Mouse (Mus musculus) hindbrain, embryonic 12.5 days (tissue): ENCODE measurements around the gene Ube3c. TPM values are rescaled to one million over a fixed set of nuclear protein-coding genes. Genes with fewer than 3 reads are reported as not detected.

Experiments
- ATAC-seq: fragments of 200-750 bp; cut with Nextera tagmentation; 2 replicates; pipeline ENCODE4 v1.8.0; 2017; ENCODE audit warnings: moderate TSS enrichment; ENCODE audit not compliant: low FRiP score
- H3K27ac ChIP-seq: fragments of 300-500 bp; sonication (generic); 2 replicates; pipeline ENCODE4 v1.5.1; 2016; ENCODE audit warnings: mild to moderate bottlenecking
- H3K27me3 ChIP-seq: fragments of 300-500 bp; sonication (generic); 2 replicates; pipeline ENCODE4 v1.6.1; 2016; ENCODE audit warnings: mild to moderate bottlenecking
- H3K36me3 ChIP-seq: fragments of 300-500 bp; sonication (generic); 2 replicates; pipeline ENCODE4 v1.6.1; 2016; ENCODE audit warnings: mild to moderate bottlenecking
- H3K4me1 ChIP-seq: fragments of 300-500 bp; sonication (generic); 2 replicates; pipeline ENCODE4 v1.6.1; 2016
- H3K4me2 ChIP-seq: fragments of 300-500 bp; sonication (generic); replicated peaks from 2 replicates; pipeline ENCODE4 v1.6.1; 2016; ENCODE audit warnings: mild to moderate bottlenecking
- H3K4me3 ChIP-seq: fragments of 300-500 bp; sonication (generic); 2 replicates; pipeline ENCODE4 v1.5.1; 2016; ENCODE audit warnings: mild to moderate bottlenecking
- H3K9ac ChIP-seq: fragments of 300-500 bp; sonication (generic); 2 replicates; pipeline ENCODE4 v1.6.1; 2016; ENCODE audit warnings: mild to moderate bottlenecking, moderate library complexity
- H3K9me3 ChIP-seq: fragments of 300-500 bp; sonication (generic); replicated peaks from 2 replicates; pipeline ENCODE4 v1.6.1; 2016; ENCODE audit warnings: mild to moderate bottlenecking
- WGBS: fragments of 180-500 bp; shearing (Covaris S2); methylation state at CpG from one replicate; pipeline ENCODE4 v1.1.7; 2016; 5-methylcytosine and 5-hydroxymethylcytosine counted together
- polyA plus RNA-seq: library from polyadenylated mRNA; unstranded; fragments of >200 nt; fragmentation: Nextera tagmentation; extraction: Ambion mirVana; gene quantifications from 2 replicates; pipeline ENCODE4 v1.2.1, GENCODE M21; 2016

Ube3c gene
- polyA plus RNA-seq, 1 experiment from 2014 or later = 47.5 TPM

- H3K27me3 ChIP-seq = no peaks in the 10 kb centered on the region
- H3K27ac ChIP-seq = no peak overlapping the region
- 66% methylated on average over 7 of the region's 7 CpGs for WGBS
- no peaks in the 10 kb centered on the region for H3K9me3 ChIP-seq
- no peaks in the 10 kb centered on the region for H3K4me1 ChIP-seq
- no peak overlapping the region for H3K4me2 ChIP-seq
- no peak for ATAC-seq
- no peak overlapping the region for H3K9ac ChIP-seq
- H3K36me3 ChIP-seq = no peaks in the 10 kb centered on the region
- no peak overlapping the region for H3K4me3 ChIP-seq
These were observed 119.3 kb downstream of the Ube3c start for GRCm38 (mm10) chr5:29688352-29688751.

GRCm38 (mm10) chr5:29698493-29698892, 129.5 kb downstream of the Ube3c start:
- ATAC-seq = no peak
- H3K27ac ChIP-seq = no peak overlapping the region
- no peaks in the 10 kb centered on the region for H3K4me1 ChIP-seq
- H3K36me3 ChIP-seq = no peaks in the 10 kb centered on the region
- no peak overlapping the region for H3K9ac ChIP-seq
- no peaks in the 10 kb centered on the region for H3K27me3 ChIP-seq
- H3K9me3 ChIP-seq = no peaks in the 10 kb centered on the region
- no peak overlapping the region for H3K4me3 ChIP-seq
- H3K4me2 ChIP-seq = no peak overlapping the region
- WGBS = 86% methylated on average over 4 of the region's 4 CpGs

DNA sequence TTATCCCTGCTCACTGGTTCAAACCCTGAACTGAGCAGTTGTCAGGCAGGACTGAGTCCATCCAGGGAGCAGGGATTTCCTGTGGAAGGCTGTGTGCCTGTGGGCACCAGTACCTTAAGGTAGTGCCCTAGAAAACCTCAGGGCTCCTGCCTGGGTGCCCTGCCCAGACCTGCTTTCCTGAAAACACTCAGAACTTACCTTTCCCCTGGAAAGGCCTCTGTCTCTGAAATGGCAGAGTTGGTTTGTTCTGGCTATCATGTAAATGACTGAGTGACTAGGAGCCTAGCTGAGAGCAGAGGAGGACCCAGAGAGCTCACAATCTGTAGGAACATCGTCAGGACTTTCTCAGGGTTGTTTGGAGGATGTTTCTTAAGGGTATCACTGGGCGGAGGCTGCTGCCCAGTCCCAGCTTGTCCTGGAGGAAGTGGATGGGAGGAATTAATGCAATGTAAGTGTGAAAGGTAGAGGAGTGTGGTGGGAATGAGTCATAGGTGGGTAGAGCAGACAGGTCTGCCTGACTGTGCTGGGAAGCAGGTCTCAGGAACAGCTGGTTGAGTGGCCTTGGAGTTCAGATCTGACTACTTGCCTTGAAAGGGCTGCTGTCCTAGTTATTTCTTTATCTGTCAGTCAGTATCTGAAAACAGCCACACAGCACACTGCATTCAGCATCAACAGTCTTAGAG, 130.6 kb downstream of the Ube3c start:
- Histone ChIP-seq H3K4me1 (no peaks in the 10 kb centered on the region), H3K36me3 (no peaks in the 10 kb centered on the region), H3K4me3 (no peak overlapping the region), H3K4me2 (no peak overlapping the region), H3K9ac (no peak overlapping the region), H3K9me3 (no peaks in the 10 kb centered on the region), H3K27me3 (no peaks in the 10 kb centered on the region), H3K27ac (no peak overlapping the region)
- WGBS = 90% methylated on average over 2 of the region's 2 CpGs
- ATAC-seq = no peak

GRCm38 (mm10) chr5:29707241-29707640, 138.2 kb downstream of the Ube3c start:
- Histone ChIP-seq H3K4me1 (no peaks in the 10 kb centered on the region), H3K9me3 (no peaks in the 10 kb centered on the region), H3K9ac (no peak overlapping the region), H3K36me3 (no peaks in the 10 kb centered on the region), H3K4me3 (no peak overlapping the region), H3K4me2 (no peak overlapping the region), H3K27ac (no peak overlapping the region), H3K27me3 (no peaks in the 10 kb centered on the region)
- no peak for ATAC-seq
- 91% methylated on average over 4 of the region's 4 CpGs for WGBS

GRCm38 (mm10) chr5:29708258-29708657, 139.2 kb downstream of the Ube3c start:
- no peaks in the 10 kb centered on the region for H3K4me1 ChIP-seq
- no peak for ATAC-seq
- H3K27me3 ChIP-seq = no peaks in the 10 kb centered on the region
- no peak overlapping the region for H3K27ac ChIP-seq
- no peak overlapping the region for H3K9ac ChIP-seq
- H3K9me3 ChIP-seq = no peaks in the 10 kb centered on the region
- WGBS = 28% methylated on average over 5 of the region's 5 CpGs
- no peak overlapping the region for H3K4me2 ChIP-seq
- H3K4me3 ChIP-seq = no peak overlapping the region
- no peaks in the 10 kb centered on the region for H3K36me3 ChIP-seq

DNA sequence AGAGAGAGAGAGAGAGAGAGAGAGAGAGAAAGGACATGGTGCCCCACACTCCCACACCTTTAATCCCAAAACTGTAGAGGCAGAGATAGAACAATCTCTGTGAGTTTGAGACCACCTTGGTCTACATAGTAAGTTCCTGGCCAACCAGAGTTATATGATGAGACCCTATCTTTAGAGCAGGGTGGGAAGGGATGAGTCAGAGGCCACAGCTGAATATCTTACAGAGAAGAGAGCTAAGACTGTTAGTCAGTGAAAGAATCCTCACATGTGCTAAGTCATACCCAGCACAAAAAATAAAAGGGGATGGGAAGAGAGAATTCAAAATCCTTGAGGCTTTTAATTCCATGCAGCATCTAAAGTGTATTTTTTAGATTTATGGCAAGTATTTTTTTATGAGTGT, 142.6 kb downstream of the Ube3c start:
- H3K4me3 ChIP-seq = no peak overlapping the region
- no peak overlapping the region for H3K27ac ChIP-seq
- no peak overlapping the region for H3K9ac ChIP-seq
- H3K4me2 ChIP-seq = no peak overlapping the region
- H3K4me1 ChIP-seq = no peaks in the 10 kb centered on the region
- no peak for ATAC-seq
- no peaks in the 10 kb centered on the region for H3K9me3 ChIP-seq
- H3K27me3 ChIP-seq = no peaks in the 10 kb centered on the region
- H3K36me3 ChIP-seq = no peaks in the 10 kb centered on the region

DNA sequence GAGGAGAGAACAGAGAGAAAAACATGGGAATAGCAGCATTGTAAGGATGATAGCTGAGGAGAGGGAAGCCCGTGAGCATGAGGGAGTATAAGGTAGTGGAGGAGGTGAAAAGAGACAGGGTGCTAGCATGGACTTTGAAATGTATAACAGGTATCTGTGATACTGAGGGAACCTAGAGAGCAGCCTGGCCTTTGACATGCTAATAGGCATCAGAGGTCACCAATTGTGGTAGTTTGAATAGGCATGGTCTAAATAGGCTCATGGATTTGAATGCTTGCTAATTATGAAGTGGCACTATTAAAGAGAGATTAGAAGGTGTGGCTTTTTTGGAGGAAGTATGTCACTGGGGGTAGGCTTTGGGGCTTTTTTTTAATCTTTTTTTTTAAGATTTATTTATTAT, 143.9 kb downstream of the Ube3c start:
- no peaks in the 10 kb centered on the region for H3K27me3 ChIP-seq
- no peak overlapping the region for H3K9ac ChIP-seq
- no peaks in the 10 kb centered on the region for H3K9me3 ChIP-seq
- H3K4me1 ChIP-seq = no peaks in the 10 kb centered on the region
- no peak overlapping the region for H3K4me2 ChIP-seq
- no peaks in the 10 kb centered on the region for H3K36me3 ChIP-seq
- no peak for ATAC-seq
- no peak overlapping the region for H3K4me3 ChIP-seq
- 53% methylated on average over 1 of the region's 1 CpGs for WGBS
- H3K27ac ChIP-seq = no peak overlapping the region

GRCm38 (mm10) chr5:29721159-29721558, 152.1 kb downstream of the Ube3c start:
- Histone ChIP-seq H3K4me3 (no peak overlapping the region), H3K36me3 (no peaks in the 10 kb centered on the region), H3K9ac (no peak overlapping the region), H3K4me1 (no peaks in the 10 kb centered on the region), H3K9me3 (no peaks in the 10 kb centered on the region), H3K4me2 (no peak overlapping the region), H3K27ac (no peak overlapping the region), H3K27me3 (no peaks in the 10 kb centered on the region)
- no peak for ATAC-seq
- 15% methylated on average over 1 of the region's 1 CpGs for WGBS

DNA sequence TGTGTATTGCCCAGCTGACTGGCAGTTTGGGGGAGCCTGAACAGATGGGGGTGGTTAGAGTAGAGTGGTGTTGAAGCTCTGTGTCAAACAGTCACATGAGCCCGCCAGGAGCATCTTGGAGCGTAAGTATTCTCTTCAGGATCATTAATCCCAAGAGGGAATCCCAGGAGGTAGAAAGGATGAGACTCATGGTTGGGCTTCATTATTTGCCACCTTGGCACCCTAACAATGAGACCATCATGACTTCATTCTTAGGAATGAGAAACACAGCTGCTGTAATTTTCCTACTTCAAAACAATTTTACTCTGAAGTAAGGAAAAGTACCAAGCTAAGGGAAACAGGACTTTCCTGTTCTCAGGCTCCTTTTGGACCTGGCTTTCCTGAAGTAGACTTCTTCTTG, 156.3 kb downstream of the Ube3c start:
- Histone ChIP-seq H3K4me1 (no peaks in the 10 kb centered on the region), H3K36me3 (no peaks in the 10 kb centered on the region), H3K9me3 (no peaks in the 10 kb centered on the region), H3K4me3 (no peak overlapping the region), H3K27me3 (no peaks in the 10 kb centered on the region), H3K4me2 (no peak overlapping the region), H3K27ac (no peak overlapping the region), H3K9ac (no peak overlapping the region)
- ATAC-seq = no peak
- 89% methylated on average over 2 of the region's 2 CpGs for WGBS

Other genes with a start within 250 kb of the Ube3c start
- 17.6 and 17.9 TPM in 2 replicates for gene Lmbr1, start 190.9 kb upstream of the Ube3c start, polyA plus RNA-seq
- gene Nom1, start 134.6 kb upstream of the Ube3c start, polyA plus RNA-seq = 23.5 and 24.4 TPM in 2 replicates
- gene Mnx1, start 90.8 kb upstream of the Ube3c start, polyA plus RNA-seq = 0.23 and 0.73 TPM in 2 replicates
- gene Dnajb6, start 166.4 kb downstream of the Ube3c start, polyA plus RNA-seq = 227 and 270 TPM in 2 replicates
- not detected in 2 replicates for gene Gm5129, start 166.7 kb downstream of the Ube3c start, polyA plus RNA-seq